Mouse (Mus musculus) C2C12 (cell line): ENCODE data around the gene N4bp2l1. TPM values are rescaled to one million over a fixed set of nuclear protein-coding genes. Genes with fewer than 3 reads are reported as not detected.

Experiments
- H3K27me3 ChIP-seq: one replicate; pipeline ENCODE4 v1.6.1; 2011; ENCODE audit not compliant: control insufficient read depth, insufficient read depth, insufficient read length
- H3K36me3 ChIP-seq: one replicate; pipeline ENCODE4 v1.6.1; 2011; ENCODE audit not compliant: control insufficient read depth, insufficient read depth
- H3K4me3 ChIP-seq: one replicate; pipeline ENCODE4 v1.5.1; 2011; ENCODE audit warnings: mild to moderate bottlenecking, control low read depth; ENCODE audit not compliant: poor library complexity, insufficient read depth, severe bottlenecking
- H3K79me2 ChIP-seq: one replicate; pipeline ENCODE4 v1.6.1; 2011; ENCODE audit not compliant: control insufficient read depth, insufficient read depth
- H3K79me3 ChIP-seq: one replicate; pipeline ENCODE4 v1.6.1; 2011; ENCODE audit warnings: low read depth, control low read depth
- H3ac ChIP-seq: one replicate; pipeline ENCODE3; 2011; ENCODE audit warnings: low read depth; ENCODE audit not compliant: control insufficient read depth, insufficient read length
- CEBPB ChIP-seq: IDR thresholded peaks from one replicate; pipeline ENCODE4 v1.6.1; 2011; ENCODE audit warnings: low read depth, mild to moderate bottlenecking, control low read depth, moderate library complexity
- CTCF ChIP-seq: IDR thresholded peaks from one replicate; pipeline ENCODE4 v1.5.1; 2011; ENCODE audit not compliant: control insufficient read depth, insufficient read depth, insufficient read length
- FOSL1 ChIP-seq: IDR thresholded peaks from one replicate; pipeline ENCODE4 v1.8.0; 2011; ENCODE audit warnings: mild to moderate bottlenecking, low read length; ENCODE audit not compliant: poor library complexity, insufficient read depth, severe bottlenecking
- MAX ChIP-seq: IDR thresholded peaks from one replicate; pipeline ENCODE4 v1.6.1; 2011; ENCODE audit warnings: mild to moderate bottlenecking, control low read depth
- MYOD1 ChIP-seq: IDR thresholded peaks from one replicate; pipeline ENCODE4 v1.6.1; 2011; ENCODE audit warnings: low read depth; ENCODE audit not compliant: control insufficient read depth, insufficient read length
- MYOG ChIP-seq: IDR thresholded peaks from one replicate; pipeline ENCODE4 v1.6.1; 2011; ENCODE audit not compliant: control insufficient read depth, insufficient read length; ENCODE audit errors: extremely low read depth
- USF1 ChIP-seq: IDR thresholded peaks from one replicate; pipeline ENCODE4 v1.6.1; 2011; ENCODE audit warnings: low read depth, mild to moderate bottlenecking, control low read depth, moderate library complexity
- polyA plus RNA-seq: library from polyadenylated mRNA; unstranded; fragments of >200 nt; fragmentation: generic; extraction: Trizol; gene quantifications from one replicate; pipeline ENCODE4 v1.2.1, GENCODE M21; 2012; ENCODE audit warnings: missing spikeins

Gene N4bp2l1
- polyA plus RNA-seq, 1 experiment: 0.33 TPM

DNA sequence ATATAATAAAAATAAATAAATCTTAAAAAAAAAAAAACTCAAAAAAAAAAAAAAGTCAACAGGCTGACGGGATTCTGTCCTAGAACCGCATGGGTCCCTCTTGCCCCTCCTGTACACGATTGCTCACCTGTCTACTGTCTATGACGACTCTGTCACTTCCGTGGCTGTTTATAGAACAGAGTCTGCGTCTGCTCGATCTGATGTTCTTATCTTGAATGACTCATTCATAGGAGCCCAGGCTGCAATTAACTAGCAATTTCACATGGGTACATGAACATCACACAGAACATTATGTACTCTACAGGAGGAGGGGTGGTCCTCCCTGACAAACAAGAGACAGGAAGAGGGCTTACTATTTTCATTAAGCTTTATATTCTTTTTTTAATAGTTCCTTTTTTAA, 28.5 kb upstream of the N4bp2l1 start:
- Histone ChIP-seq H3K4me3 (no peak overlapping the region), H3K79me2 (no peaks in the 10 kb centered on the region), H3K79me3 (no peaks in the 10 kb centered on the region), H3ac (no peak overlapping the region), H3K36me3 (peaks cover 25% of the 10 kb centered on the region), H3K27me3 (no peaks in the 10 kb centered on the region)
- TF ChIP-seq MAX (no peak), MYOD1 (no peak), FOSL1 (no peak), MYOG (no peak), CEBPB (no peak), USF1 (no peak), CTCF (no peak)

DNA sequence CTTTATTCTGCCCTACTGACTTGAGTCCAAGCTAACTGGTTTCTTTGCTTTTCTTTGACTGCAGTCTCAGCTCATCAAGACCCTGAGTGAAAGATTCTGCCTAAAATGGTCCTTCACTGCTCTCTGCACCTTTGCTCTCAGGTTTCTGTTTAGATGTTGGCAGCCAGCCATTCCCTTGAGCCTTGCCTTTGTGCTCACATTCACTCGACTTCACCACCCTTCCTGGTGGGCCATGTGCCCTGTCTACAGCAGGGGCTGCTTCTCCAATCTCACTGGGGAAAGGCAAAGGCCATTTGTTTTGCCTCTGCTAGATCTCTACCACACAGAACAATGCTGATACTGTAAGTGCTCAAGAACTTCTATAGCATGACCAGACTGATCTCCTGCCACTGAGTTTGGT, 25.8 kb upstream of the N4bp2l1 start:
- Histone ChIP-seq H3K36me3 (peaks cover 9% of the 10 kb centered on the region), H3K27me3 (no peaks in the 10 kb centered on the region), H3ac (no peak overlapping the region), H3K4me3 (no peak overlapping the region), H3K79me2 (no peaks in the 10 kb centered on the region), H3K79me3 (no peaks in the 10 kb centered on the region)
- TF ChIP-seq CEBPB (no peak), MYOD1 (no peak), CTCF (no peak), MAX (no peak), MYOG (no peak), USF1 (no peak), FOSL1 (no peak)

DNA sequence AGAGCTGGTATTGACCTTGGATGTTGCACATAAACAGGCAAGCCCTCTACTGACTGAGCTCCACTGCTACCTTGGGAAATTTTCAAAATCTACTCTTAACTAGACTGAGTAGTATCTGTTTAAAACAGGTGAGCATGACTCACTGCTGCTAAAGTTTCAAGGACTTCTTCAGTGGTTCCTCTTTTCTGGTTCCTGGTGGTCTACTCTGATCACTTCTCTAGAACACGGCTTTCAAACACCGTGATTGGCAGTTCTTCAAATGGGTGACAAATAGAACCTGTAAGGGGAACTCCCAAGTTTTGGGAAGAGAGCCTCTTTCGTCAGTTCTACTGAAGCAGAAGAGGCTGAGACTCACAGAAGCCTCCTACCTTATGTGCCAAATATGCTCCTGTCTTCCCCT, 24.6 kb upstream of the N4bp2l1 start:
- H3ac ChIP-seq: no peak overlapping the region
- no peak overlapping the region for H3K4me3 ChIP-seq
- no peaks in the 10 kb centered on the region for H3K27me3 ChIP-seq
- TF ChIP-seq FOSL1: no peak
- TF ChIP-seq CEBPB: no peak
- TF ChIP-seq USF1: no peak
- no peak for TF ChIP-seq CTCF
- TF ChIP-seq MYOD1: no peak
- TF ChIP-seq MYOG: no peak
- no peak for TF ChIP-seq MAX
- no peaks in the 10 kb centered on the region for H3K79me3 ChIP-seq
- no peaks in the 10 kb centered on the region for H3K79me2 ChIP-seq
- peaks cover 3% of the 10 kb centered on the region for H3K36me3 ChIP-seq

DNA sequence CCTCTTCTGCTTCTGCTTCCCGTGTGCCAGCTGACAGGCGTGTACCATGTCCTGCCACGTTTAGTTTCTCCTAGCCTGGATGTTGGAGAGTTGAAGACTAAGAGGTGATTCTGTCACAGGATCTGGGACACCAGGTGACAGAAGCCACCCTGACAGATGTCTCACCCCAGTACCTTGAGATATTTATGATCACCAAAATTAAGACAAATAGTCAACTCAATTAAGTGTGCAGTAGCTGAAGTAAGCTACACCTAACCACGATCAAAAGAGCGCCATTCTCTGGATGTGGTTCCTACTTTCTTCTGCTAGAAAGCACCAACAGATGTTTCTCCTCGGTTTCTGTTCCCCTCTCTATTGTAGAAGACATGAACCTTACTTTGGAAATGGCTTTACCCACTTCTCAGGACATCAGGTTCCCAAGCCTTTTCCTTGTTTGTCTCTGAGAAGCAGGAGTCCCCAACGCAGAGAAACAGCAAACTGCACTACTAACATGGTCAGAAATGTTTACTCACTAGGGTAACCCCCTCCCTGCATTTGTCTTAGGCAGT, 23.7 kb upstream of the N4bp2l1 start:
- Histone ChIP-seq H3K4me3 (no peak overlapping the region), H3K79me3 (no peaks in the 10 kb centered on the region), H3K36me3 (no peaks in the 10 kb centered on the region), H3K27me3 (no peaks in the 10 kb centered on the region), H3ac (no peak overlapping the region), H3K79me2 (no peaks in the 10 kb centered on the region)
- no peak for TF ChIP-seq FOSL1
- TF ChIP-seq MYOD1: no peak
- TF ChIP-seq MAX: no peak

GRCm38 (mm10) chr5:150618599-150619355, 21.8 kb upstream of the N4bp2l1 start:
- no peak for TF ChIP-seq CEBPB
- no peak for TF ChIP-seq MAX
- no peak for TF ChIP-seq MYOG
- no peak for TF ChIP-seq USF1
- TF ChIP-seq FOSL1: no peak
- TF ChIP-seq MYOD1: no peak
- no peak for TF ChIP-seq CTCF
- Histone ChIP-seq H3K4me3 (no peak overlapping the region), H3K79me3 (no peaks in the 10 kb centered on the region), H3K27me3 (no peaks in the 10 kb centered on the region), H3ac (no peak overlapping the region), H3K79me2 (no peaks in the 10 kb centered on the region), H3K36me3 (no peaks in the 10 kb centered on the region)

DNA sequence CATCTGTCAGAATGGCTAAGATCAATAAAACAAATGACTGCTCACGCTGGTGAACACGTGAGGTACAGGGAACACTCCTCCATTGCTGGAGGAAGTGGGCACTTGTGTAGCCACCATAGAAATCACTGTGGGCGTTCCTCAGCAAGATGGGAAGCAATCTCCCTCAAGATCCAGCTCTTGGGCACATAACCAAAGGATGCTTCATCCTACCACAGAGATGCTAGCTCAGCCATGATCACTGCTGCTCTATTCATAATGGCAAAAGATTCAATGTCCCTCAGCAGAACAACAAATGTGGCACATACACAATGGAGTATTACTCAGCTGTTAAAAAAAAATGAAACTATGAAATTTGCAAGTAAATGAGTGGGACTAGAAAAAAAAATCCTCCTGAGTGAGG, 19.7 kb upstream of the N4bp2l1 start:
- Histone ChIP-seq H3ac (no peak overlapping the region), H3K4me3 (no peak overlapping the region), H3K27me3 (no peaks in the 10 kb centered on the region), H3K36me3 (no peaks in the 10 kb centered on the region), H3K79me2 (no peaks in the 10 kb centered on the region), H3K79me3 (no peaks in the 10 kb centered on the region)
- TF ChIP-seq FOSL1: no peak
- TF ChIP-seq USF1: no peak
- TF ChIP-seq CTCF: no peak
- TF ChIP-seq MAX: no peak
- no peak for TF ChIP-seq MYOD1
- TF ChIP-seq MYOG: no peak
- TF ChIP-seq CEBPB: no peak
